29 mouse cellular contexts compared by ENCODE assay signal in genomic region chr3:68650251-68650650, GRCm38 (mm10). TPM values are rescaled to one million over a fixed set of nuclear protein-coding genes. Genes with fewer than 3 reads are reported as not detected.
"Had no signal": no experiment of that assay in that cellular context is flagged by ENCODE, and none has a peak within 500 bp of the region (broad histone marks: within the 10 kb centered on the region; RNA-seq: fewer than 3 reads in every experiment).

No protein-coding gene starts in this region.

- H3K27me3 ChIP-seq: heart, embryonic 13.5 days; heart, embryonic 15.5 days; hindbrain, embryonic 13.5 days; hindbrain, embryonic 15.5 days; kidney, embryonic 15.5 days; limb, embryonic 13.5 days; limb, embryonic 15.5 days; liver, embryonic 12.5 days had no signal

- H3K36me3 ChIP-seq: heart, embryonic 13.5 days; heart, embryonic 15.5 days; hindbrain, embryonic 13.5 days; hindbrain, embryonic 15.5 days; kidney, embryonic 15.5 days; limb, embryonic 13.5 days; limb, embryonic 15.5 days; liver, embryonic 12.5 days had no signal

- ATAC-seq: hindbrain, postnatal 0 days; intestine, embryonic 16.5 days; liver, embryonic 12.5 days had no signal

- H3K4me1 ChIP-seq: heart, embryonic 13.5 days; heart, embryonic 15.5 days; hindbrain, embryonic 13.5 days; hindbrain, embryonic 15.5 days had no signal

- H3K4me2 ChIP-seq: heart, embryonic 11.5 days; heart, embryonic 13.5 days; heart, embryonic 15.5 days; hindbrain, embryonic 13.5 days; hindbrain, embryonic 15.5 days; kidney, embryonic 15.5 days; limb, embryonic 13.5 days; limb, embryonic 15.5 days; liver, embryonic 12.5 days had no signal

- H3K9ac ChIP-seq: heart, embryonic 13.5 days; heart, embryonic 15.5 days; hindbrain, embryonic 13.5 days; hindbrain, embryonic 15.5 days; kidney, embryonic 15.5 days; limb, embryonic 13.5 days; limb, embryonic 15.5 days; liver, embryonic 12.5 days; liver, embryonic 14.5 days had no signal

- H3K4me3 ChIP-seq: heart, embryonic 13.5 days; heart, embryonic 15.5 days; hindbrain, embryonic 13.5 days; hindbrain, embryonic 15.5 days; kidney, embryonic 15.5 days; limb, embryonic 13.5 days; limb, embryonic 15.5 days; liver, embryonic 12.5 days had no signal

- H3K9me3 ChIP-seq: heart, embryonic 13.5 days; heart, embryonic 15.5 days; hindbrain, embryonic 13.5 days; hindbrain, embryonic 15.5 days; kidney, embryonic 15.5 days; limb, embryonic 13.5 days; limb, embryonic 15.5 days; liver, embryonic 12.5 days had no signal

- DNase-seq: gastrocnemius, postnatal 14 days; gastrocnemius, postnatal 36 days; heart, adult 18-20 months; heart, postnatal 14 days; heart, postnatal 36 days; kidney, adult 11 months; kidney, adult 2 months; kidney, adult 9 months; kidney, postnatal 14 days; kidney, postnatal 36 days; layer of hippocampus, adult 9-11 months; layer of hippocampus, postnatal 36 days; left cerebral cortex, postnatal 4 days had no signal

- H3K27ac ChIP-seq: heart, embryonic 13.5 days; heart, embryonic 15.5 days; hindbrain, embryonic 13.5 days; hindbrain, embryonic 15.5 days; hindbrain, postnatal 0 days; kidney, embryonic 15.5 days; kidney, postnatal 0 days; limb, embryonic 13.5 days; limb, embryonic 15.5 days; liver, embryonic 12.5 days; liver, embryonic 14.5 days had no signal

RNA-seq across cellular contexts. Expression of gene Il12a, which starts 40.2 kb away (rescaled TPM):
- total RNA-seq: hindbrain, postnatal 0 days; left cerebral cortex, postnatal 4 days; liver, adult 2 months had no signal
- polyA plus RNA-seq: gonadal fat pad, adult 2 months; heart, embryonic 13.5 days; heart, embryonic 15.5 days; hindbrain, embryonic 13.5 days; intestine, embryonic 14.5 days; intestine, embryonic 16.5 days; liver, adult 2 months had no signal
